Mouse (Mus musculus) neural tube, embryonic 15.5 days (tissue): ENCODE data around the gene Cavin3. TPM values are rescaled to one million over a fixed set of nuclear protein-coding genes. Genes with fewer than 3 reads are reported as not detected.

Experiments
- ATAC-seq: fragments of 200-750 bp; cut with Nextera tagmentation; 2 replicates; pipeline ENCODE4 v1.8.0; 2017; ENCODE audit warnings: mild to moderate bottlenecking, moderate TSS enrichment, moderate library complexity; ENCODE audit not compliant: low FRiP score
- H3K27ac ChIP-seq: fragments of 300-500 bp; sonication (generic); replicated peaks from 2 replicates; pipeline ENCODE4 v1.5.1; 2015; ENCODE audit warnings: mild to moderate bottlenecking, inconsistent platforms
- H3K27me3 ChIP-seq: fragments of 300-500 bp; sonication (generic); replicated peaks from 2 replicates; pipeline ENCODE4 v1.6.1; 2015; ENCODE audit warnings: inconsistent platforms
- H3K36me3 ChIP-seq: fragments of 300-500 bp; sonication (generic); 2 replicates; pipeline ENCODE4 v1.6.1; 2015; ENCODE audit warnings: inconsistent platforms
- H3K4me1 ChIP-seq: fragments of 300-500 bp; sonication (generic); 2 replicates; pipeline ENCODE4 v1.6.1; 2015; ENCODE audit warnings: inconsistent platforms
- H3K4me2 ChIP-seq: fragments of 300-500 bp; sonication (generic); 2 replicates; pipeline ENCODE4 v1.6.1; 2015; ENCODE audit warnings: inconsistent platforms, mild to moderate bottlenecking, moderate library complexity
- H3K4me3 ChIP-seq: fragments of 300-500 bp; sonication (generic); replicated peaks from 2 replicates; pipeline ENCODE4 v1.5.1; 2015; ENCODE audit warnings: mild to moderate bottlenecking, inconsistent platforms
- H3K9ac ChIP-seq: fragments of 300-500 bp; sonication (generic); replicated peaks from 2 replicates; pipeline ENCODE4 v1.6.1; 2015; ENCODE audit warnings: mild to moderate bottlenecking, inconsistent platforms
- H3K9me3 ChIP-seq: fragments of 300-500 bp; sonication (generic); replicated peaks from 2 replicates; pipeline ENCODE4 v1.6.1; 2016; ENCODE audit warnings: inconsistent platforms
- WGBS: fragments of 180-500 bp; shearing (Covaris S2); methylation state at CpG from one replicate; pipeline ENCODE4 v1.1.7; 2015; ENCODE audit warnings: mixed read lengths; 5-methylcytosine and 5-hydroxymethylcytosine counted together
- polyA plus RNA-seq: library from polyadenylated mRNA; unstranded; fragments of >200 nt; fragmentation: Nextera tagmentation; extraction: Ambion mirVana; gene quantifications from 2 replicates; pipeline ENCODE4 v1.2.1, GENCODE M21; 2015

Gene Cavin3
- polyA plus RNA-seq, 1 experiment from 2014 or later, result 34.6 TPM

GRCm38 (mm10) chr7:105510143-105510542 is 28.0 kb upstream of the Cavin3 start:
- no peak overlapping the region for H3K27ac ChIP-seq
- no peaks in the 10 kb centered on the region for H3K27me3 ChIP-seq
- no peaks in the 10 kb centered on the region for H3K9me3 ChIP-seq
- WGBS, result 86% methylated on average over 5 of the region's 5 CpGs
- no peak for ATAC-seq
- H3K4me3 ChIP-seq, result no peak overlapping the region
- no peaks in the 10 kb centered on the region for H3K36me3 ChIP-seq
- no peak overlapping the region for H3K4me2 ChIP-seq
- peaks cover 13% of the 10 kb centered on the region for H3K4me1 ChIP-seq
- H3K9ac ChIP-seq, result no peak overlapping the region

DNA sequence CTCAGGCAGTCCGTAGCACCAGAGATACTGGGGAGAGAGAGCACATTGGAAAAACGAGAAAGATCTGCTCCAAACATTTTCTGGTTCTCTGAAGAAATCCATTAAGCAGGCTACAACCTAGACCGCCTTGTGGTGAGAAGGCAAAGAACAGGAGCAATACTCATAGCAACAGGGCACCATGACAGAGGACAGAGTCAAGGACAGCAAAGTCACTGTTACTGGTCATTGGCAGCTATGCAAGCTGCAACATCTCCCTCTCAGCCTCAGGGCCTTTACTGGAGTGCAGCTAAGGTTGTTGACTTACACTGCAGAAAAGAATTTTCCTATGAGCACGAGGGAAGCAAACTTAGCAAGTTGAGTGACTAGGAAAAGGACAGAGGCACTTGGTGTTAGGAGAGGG is 25.2 kb upstream of the Cavin3 start:
- H3K4me1 ChIP-seq, result no peaks in the 10 kb centered on the region
- H3K27ac ChIP-seq, result no peak overlapping the region
- no peak for ATAC-seq
- no peak overlapping the region for H3K4me3 ChIP-seq
- no peaks in the 10 kb centered on the region for H3K36me3 ChIP-seq
- H3K9me3 ChIP-seq, result no peaks in the 10 kb centered on the region
- no peaks in the 10 kb centered on the region for H3K27me3 ChIP-seq
- H3K4me2 ChIP-seq, result no peak overlapping the region
- 84% methylated on average over 4 of the region's 4 CpGs for WGBS
- no peak overlapping the region for H3K9ac ChIP-seq

- no peak overlapping the region for H3K9ac ChIP-seq
- no peak overlapping the region for H3K4me3 ChIP-seq
- H3K9me3 ChIP-seq, result no peaks in the 10 kb centered on the region
- no peak for ATAC-seq
- no peaks in the 10 kb centered on the region for H3K4me1 ChIP-seq
- no peaks in the 10 kb centered on the region for H3K27me3 ChIP-seq
- H3K27ac ChIP-seq, result no peak overlapping the region
- WGBS, result 92% methylated on average over 4 of the region's 4 CpGs
- H3K4me2 ChIP-seq, result no peak overlapping the region
- no peaks in the 10 kb centered on the region for H3K36me3 ChIP-seq
Observed at GRCm38 (mm10) chr7:105501984-105502383, 19.9 kb upstream of the Cavin3 start.

DNA sequence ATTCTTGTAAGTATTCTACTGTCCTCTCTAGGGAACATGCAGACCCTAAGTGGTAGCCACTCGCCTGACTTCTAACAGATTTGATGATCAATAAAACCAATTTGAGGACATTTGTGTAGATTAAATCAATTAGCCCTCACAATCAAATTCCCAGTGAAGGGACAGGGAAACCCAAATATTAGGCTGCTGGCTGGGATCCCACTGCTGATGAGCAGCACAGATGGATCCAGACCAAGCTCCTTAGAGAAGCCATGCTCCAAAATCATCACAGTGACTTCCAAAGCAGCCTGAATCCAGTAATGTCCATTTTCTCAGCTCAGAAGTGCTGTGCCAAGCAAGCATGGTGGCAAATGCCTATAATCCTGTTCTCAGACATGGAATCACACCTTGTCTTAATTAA is 17.6 kb upstream of the Cavin3 start:
- no peak overlapping the region for H3K27ac ChIP-seq
- H3K4me1 ChIP-seq, result no peaks in the 10 kb centered on the region
- no peak overlapping the region for H3K4me2 ChIP-seq
- WGBS, result 79% methylated on average over 1 of the region's 1 CpGs
- no peak overlapping the region for H3K9ac ChIP-seq
- H3K27me3 ChIP-seq, result no peaks in the 10 kb centered on the region
- H3K36me3 ChIP-seq, result no peaks in the 10 kb centered on the region
- H3K4me3 ChIP-seq, result no peak overlapping the region
- H3K9me3 ChIP-seq, result no peaks in the 10 kb centered on the region
- no peak for ATAC-seq

- Histone ChIP-seq H3K4me1 (no peaks in the 10 kb centered on the region), H3K4me2 (no peak overlapping the region), H3K9me3 (no peaks in the 10 kb centered on the region), H3K27ac (no peak overlapping the region), H3K36me3 (no peaks in the 10 kb centered on the region), H3K9ac (no peak overlapping the region), H3K4me3 (no peak overlapping the region), H3K27me3 (no peaks in the 10 kb centered on the region)
- 68% methylated on average over 10 of the region's 10 CpGs for WGBS
- ATAC-seq, result no peak
Observed at GRCm38 (mm10) chr7:105498854-105499492, 16.9 kb upstream of the Cavin3 start.

DNA sequence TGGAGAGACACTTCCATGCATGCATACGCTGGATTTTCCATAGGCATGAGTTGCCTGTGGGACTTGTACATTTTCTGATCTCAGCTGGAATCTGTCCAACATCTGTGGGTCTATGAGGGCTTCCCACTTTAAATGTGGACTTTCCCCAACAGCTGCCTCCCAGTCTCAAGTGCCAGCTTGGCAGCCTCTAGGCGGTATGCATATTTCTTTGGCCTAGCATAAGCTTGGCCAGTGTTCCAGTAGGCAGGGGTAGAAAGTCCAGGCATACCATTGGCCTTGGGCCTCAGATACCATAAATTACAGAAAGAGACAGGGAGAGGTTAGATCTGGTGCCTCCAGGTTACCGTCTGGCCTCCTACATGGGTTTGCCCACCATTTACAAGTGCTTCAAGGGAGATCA is 15.8 kb upstream of the Cavin3 start:
- no peak overlapping the region for H3K27ac ChIP-seq
- no peak for ATAC-seq
- no peaks in the 10 kb centered on the region for H3K4me1 ChIP-seq
- no peak overlapping the region for H3K4me3 ChIP-seq
- H3K4me2 ChIP-seq, result no peak overlapping the region
- no peaks in the 10 kb centered on the region for H3K9me3 ChIP-seq
- H3K36me3 ChIP-seq, result no peaks in the 10 kb centered on the region
- no peak overlapping the region for H3K9ac ChIP-seq
- 85% methylated on average over 3 of the region's 3 CpGs for WGBS
- H3K27me3 ChIP-seq, result no peaks in the 10 kb centered on the region

GRCm38 (mm10) chr7:105487104-105487876 is 5.2 kb upstream of the Cavin3 start:
- ATAC-seq, result no peak
- Histone ChIP-seq H3K27me3 (no peaks in the 10 kb centered on the region), H3K4me2 (no peak overlapping the region), H3K9ac (no peak overlapping the region), H3K36me3 (no peaks in the 10 kb centered on the region), H3K27ac (no peak overlapping the region), H3K4me1 (peaks cover 4% of the 10 kb centered on the region), H3K4me3 (no peak overlapping the region), H3K9me3 (no peaks in the 10 kb centered on the region)
- WGBS, result 82% methylated on average over 6 of the region's 6 CpGs

DNA sequence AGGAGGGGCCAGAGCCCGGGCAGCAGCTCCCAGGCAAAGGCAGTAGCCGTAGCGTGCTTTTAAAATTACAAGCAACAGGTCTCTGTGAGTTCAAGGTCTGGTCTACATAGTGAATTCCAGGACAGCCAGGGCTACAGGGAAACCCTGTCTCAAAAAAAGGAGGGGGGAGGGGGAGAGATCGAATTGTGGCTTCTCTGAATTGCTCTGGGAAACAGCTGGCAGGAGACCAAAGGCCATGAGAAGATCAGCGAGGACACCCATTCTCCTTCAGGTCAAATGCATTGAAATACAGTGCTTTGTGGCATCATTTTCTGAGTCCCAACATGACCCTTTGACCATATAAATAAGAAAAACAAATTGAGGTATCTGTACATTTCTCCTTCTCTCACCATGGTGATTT is 2.9 kb upstream of the Cavin3 start:
- H3K27ac ChIP-seq, result no peak overlapping the region
- peaks cover 23% of the 10 kb centered on the region for H3K4me1 ChIP-seq
- H3K27me3 ChIP-seq, result no peaks in the 10 kb centered on the region
- H3K36me3 ChIP-seq, result no peaks in the 10 kb centered on the region
- 74% methylated on average over 5 of the region's 5 CpGs for WGBS
- no peak overlapping the region for H3K4me2 ChIP-seq
- ATAC-seq, result no peak
- no peaks in the 10 kb centered on the region for H3K9me3 ChIP-seq
- H3K9ac ChIP-seq, result no peak overlapping the region
- H3K4me3 ChIP-seq, result no peak overlapping the region

DNA sequence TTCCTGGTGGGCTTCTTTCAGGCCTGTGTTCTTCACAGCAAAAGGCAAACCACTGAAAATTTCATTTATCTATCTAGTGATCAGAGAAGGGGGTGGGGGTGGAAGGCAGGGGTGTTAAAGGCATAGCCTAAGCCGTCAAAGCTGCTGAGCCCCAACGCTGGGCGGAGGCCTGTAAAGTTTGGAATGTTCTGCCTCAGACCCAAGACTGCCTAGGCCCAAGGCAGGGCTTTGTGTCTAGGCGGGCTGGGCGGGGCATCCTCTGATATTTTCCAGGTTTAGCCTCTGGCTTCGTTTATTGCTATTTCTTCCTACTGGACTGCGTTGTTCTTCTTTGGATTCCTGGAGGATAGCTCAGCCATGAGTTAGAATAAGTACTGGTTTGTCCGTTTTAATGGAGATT is 326 bp upstream of the Cavin3 start:
- Histone ChIP-seq H3K4me2 (peak overlapping the region; percentile 67), H3K9ac (no peak overlapping the region), H3K27ac (peak overlapping the region; percentile 73; the same call in 1 of the 2 replicates), H3K4me3 (peak overlapping the region; percentile 47), H3K9me3 (no peaks in the 10 kb centered on the region), H3K4me1 (peaks cover 28% of the 10 kb centered on the region), H3K27me3 (no peaks in the 10 kb centered on the region), H3K36me3 (no peaks in the 10 kb centered on the region)
- WGBS, result 50% methylated on average over 8 of the region's 8 CpGs
- peak; percentile 33; the same call in 1 of the 2 replicates for ATAC-seq

DNA sequence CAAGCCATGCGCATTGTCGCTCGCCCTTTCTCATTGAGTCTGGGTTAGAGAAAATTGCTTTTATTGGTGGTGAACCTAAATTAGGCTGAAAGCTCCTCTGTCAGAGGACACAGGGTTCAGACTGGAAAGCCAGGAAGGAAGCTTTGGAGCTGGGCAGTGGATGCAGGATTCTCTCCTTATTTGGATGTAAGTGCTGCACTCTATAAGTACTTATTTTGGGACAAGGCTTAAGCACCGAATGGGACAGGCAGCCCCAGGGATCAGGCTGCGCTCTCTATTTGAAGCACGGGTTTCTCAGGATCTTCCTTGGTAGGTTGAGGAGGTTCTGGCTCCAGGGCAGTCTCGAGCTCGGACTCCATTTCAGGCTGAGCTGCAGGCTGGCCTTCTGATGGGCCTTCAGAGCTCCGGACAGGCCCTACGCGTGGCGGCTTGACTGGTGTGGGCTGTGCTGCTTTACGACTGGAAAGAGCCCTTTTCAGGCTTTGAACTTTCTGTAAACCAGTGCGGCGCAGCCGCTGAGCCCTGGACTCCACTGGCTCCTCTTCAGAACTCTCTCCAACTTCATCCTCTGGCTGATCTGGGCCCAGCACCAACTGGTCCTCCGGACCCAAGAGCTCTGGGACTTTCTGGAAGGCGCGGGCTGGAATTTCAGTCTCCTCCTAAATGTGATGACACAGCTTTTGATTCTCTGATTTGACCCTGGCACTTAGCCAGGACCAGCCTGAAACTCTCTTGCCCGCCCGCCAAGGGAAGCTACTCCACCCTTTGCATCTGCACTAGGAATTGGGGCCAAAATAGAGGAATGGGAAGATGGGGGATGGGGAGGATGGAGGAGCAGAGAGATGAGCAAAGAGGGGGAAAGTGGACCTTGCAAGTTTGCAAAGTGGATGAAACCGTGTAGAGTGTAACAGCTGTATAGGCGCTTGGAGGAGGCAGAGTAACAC is 1.3 kb downstream of the Cavin3 start:
- H3K36me3 ChIP-seq, result no peaks in the 10 kb centered on the region
- no peaks in the 10 kb centered on the region for H3K9me3 ChIP-seq
- peak overlapping the region; percentile 54; the same call in 1 of the 2 replicates for H3K9ac ChIP-seq
- H3K4me2 ChIP-seq, result peak overlapping the region; percentile 67
- no peak for ATAC-seq
- no peaks in the 10 kb centered on the region for H3K27me3 ChIP-seq
- peak overlapping the region; percentile 73 for H3K27ac ChIP-seq
- H3K4me1 ChIP-seq, result peaks cover 28% of the 10 kb centered on the region
- WGBS, result 52% methylated on average over 23 of the region's 23 CpGs
- peak overlapping the region; percentile 47 for H3K4me3 ChIP-seq

GRCm38 (mm10) chr7:105480081-105480480 is 2.0 kb downstream of the Cavin3 start:
- Histone ChIP-seq H3K9ac (no peak overlapping the region), H3K27me3 (no peaks in the 10 kb centered on the region), H3K4me2 (peak overlapping the region; percentile 67; the same call in 1 of the 2 replicates), H3K27ac (no peak overlapping the region), H3K36me3 (no peaks in the 10 kb centered on the region), H3K4me1 (peaks cover 28% of the 10 kb centered on the region), H3K4me3 (no peak overlapping the region), H3K9me3 (no peaks in the 10 kb centered on the region)
- ATAC-seq, result no peak
- 41% methylated on average over 5 of the region's 5 CpGs for WGBS
